Mouse (Mus musculus) CD4-positive, CD25-positive, alpha-beta regulatory T cell (primary cell): ENCODE measurements around the gene Cpz. TPM values are rescaled to one million over a fixed set of nuclear protein-coding genes. Genes with fewer than 3 reads are reported as not detected.

Experiments used
- polyA plus RNA-seq: library from polyadenylated mRNA; unstranded; fragments of 100-300 nt; shearing (Covaris generic); gene quantifications from one replicate; pipeline ENCODE4 v1.2.1, GENCODE M21; 2017

The Cpz gene
- not detected for polyA plus RNA-seq

GRCm38 (mm10) chr5:35525469-35526123, at the start of gene Cpz:
Cpz (minus strand) TSS chr5:35525698.

GRCm38 (mm10) chr5:35574653-35575599, 49.4 kb upstream of the Cpz start, which contains the start of gene Trmt44:
Trmt44 (minus strand) TSS chr5:35575070.

Other genes with a start within 250 kb of the Cpz start
- not detected for gene Adra2c, start 247.4 kb downstream of the Cpz start, polyA plus RNA-seq
- gene Hmx1, start 136.6 kb downstream of the Cpz start, polyA plus RNA-seq = not detected
- 7.7 TPM for gene Trmt44, start 49.4 kb upstream of the Cpz start, polyA plus RNA-seq
- gene Acox3, start 57.3 kb upstream of the Cpz start, polyA plus RNA-seq = 40.6 TPM
- gene Htra3, start 154.1 kb upstream of the Cpz start, polyA plus RNA-seq = not detected
- gene Sh3tc1, start 214.3 kb upstream of the Cpz start, polyA plus RNA-seq = 5.1 TPM
- gene Ablim2, start 232.2 kb upstream of the Cpz start, polyA plus RNA-seq = 4.8 TPM